8 mouse cellular contexts compared by ENCODE assay signal in the genomic region with DNA sequence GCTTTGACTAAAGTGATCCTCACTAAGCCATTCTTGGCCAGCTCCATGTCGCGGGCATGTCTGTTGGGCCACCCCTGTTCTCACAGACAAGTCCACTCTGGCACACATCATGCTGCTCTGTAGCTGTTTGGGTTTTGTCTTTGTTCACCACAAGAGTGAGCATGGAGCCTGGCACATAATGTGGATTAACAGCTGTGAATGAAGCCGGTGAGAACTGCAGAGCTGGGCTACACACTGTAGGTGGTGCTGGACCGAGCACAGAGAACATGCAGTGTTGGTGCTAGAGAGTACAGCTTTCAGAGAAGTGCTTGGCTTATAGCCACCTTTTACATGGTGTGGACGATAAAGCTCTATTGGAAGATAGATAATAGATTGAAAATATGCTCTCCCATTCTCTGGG.
A peak's percentile ranks its signal among the peaks of the same experiment; 100 is the strongest.
DNase-seq lines count a peak whose midpoint lies in the region; ATAC-seq lines count a peak whose summit lies in the region.

No protein-coding gene starts in this region.

- WGBS in kidney, embryonic 14.5 days: 63% methylated on average over 5 of the region's 5 CpGs
- WGBS in forebrain, embryonic 12.5 days: 48% methylated on average over 5 of the region's 5 CpGs
- WGBS in midbrain, embryonic 14.5 days: 35% methylated on average over 5 of the region's 5 CpGs

- no peak overlapping the region for H3K4me3 ChIP-seq in kidney, embryonic 14.5 days (ENCODE audit: low read length)
- no peak overlapping the region for H3K4me3 ChIP-seq in forebrain, embryonic 12.5 days (replicated peaks)
- no peak overlapping the region for H3K4me3 ChIP-seq in midbrain, embryonic 14.5 days (replicated peaks; ENCODE audit: low read depth, low read length)

- H3K9ac ChIP-seq in kidney, embryonic 14.5 days (ENCODE audit: low read depth, low read length): no peak overlapping the region
- H3K9ac ChIP-seq in forebrain, embryonic 12.5 days: no peak overlapping the region
- H3K9ac ChIP-seq in midbrain, embryonic 14.5 days (replicated peaks; ENCODE audit: low read length): no peak overlapping the region

- no peak overlapping the region for H3K27ac ChIP-seq in kidney, embryonic 14.5 days (ENCODE audit: low read depth, low read length)
- H3K27ac ChIP-seq in forebrain, embryonic 12.5 days: no peak overlapping the region
- H3K27ac ChIP-seq in midbrain, embryonic 14.5 days (replicated peaks; ENCODE audit: low read depth, low read length): no peak overlapping the region

- peak; percentile 67; the same call in 1 of the 2 replicates for ATAC-seq in kidney, embryonic 14.5 days (ENCODE audit: low FRiP score, low TSS enrichment)
- ATAC-seq in forebrain, embryonic 12.5 days (ENCODE audit: low FRiP score): peak; percentile 72
- peak; percentile 70 for ATAC-seq in midbrain, embryonic 14.5 days (ENCODE audit: low FRiP score, low TSS enrichment)

- 0 out of 2 replicates have a peak, but pooled peaks cover 3% of the 10 kb centered on the region for H3K27me3 ChIP-seq in kidney, embryonic 14.5 days (ENCODE audit: control insufficient read depth, insufficient read depth, low read length)
- peaks cover 41% of the 10 kb centered on the region for H3K27me3 ChIP-seq in forebrain, embryonic 12.5 days
- 0 out of 2 replicates have a peak, but pooled peaks cover 3% of the 10 kb centered on the region for H3K27me3 ChIP-seq in midbrain, embryonic 14.5 days (ENCODE audit: control insufficient read depth, insufficient read depth, low read length)

- H3K36me3 ChIP-seq in kidney, embryonic 14.5 days (ENCODE audit: control insufficient read depth, insufficient read depth, low read length): no peaks in the 10 kb centered on the region
- no peaks in the 10 kb centered on the region for H3K36me3 ChIP-seq in forebrain, embryonic 12.5 days (replicated peaks)
- no peaks in the 10 kb centered on the region for H3K36me3 ChIP-seq in midbrain, embryonic 14.5 days (ENCODE audit: control insufficient read depth, insufficient read depth, low read length)

- H3K4me2 ChIP-seq in kidney, embryonic 14.5 days (replicated peaks; ENCODE audit: low read depth, low read length): no peak overlapping the region
- no peak overlapping the region for H3K4me2 ChIP-seq in forebrain, embryonic 12.5 days
- no peak overlapping the region for H3K4me2 ChIP-seq in midbrain, embryonic 14.5 days (ENCODE audit: low read length)

- no peaks in the 10 kb centered on the region for H3K9me3 ChIP-seq in kidney, embryonic 14.5 days (ENCODE audit: control insufficient read depth, low read length)
- H3K9me3 ChIP-seq in forebrain, embryonic 12.5 days: no peaks in the 10 kb centered on the region
- no peaks in the 10 kb centered on the region for H3K9me3 ChIP-seq in midbrain, embryonic 14.5 days (ENCODE audit: control insufficient read depth, low read length)

- DNase-seq in kidney, postnatal 25 days: no peak
- peak; percentile 5 for DNase-seq in T-cell, adult 2 months (ENCODE audit: low spot score)
- DNase-seq in left cerebral cortex, adult 11 months (ENCODE audit: low spot score): peak; percentile 65
- peak; percentile 86 for DNase-seq in midbrain, embryonic 14.5 days
- DNase-seq in thymus, postnatal 10 days (ENCODE audit: low spot score in 2 of 2): peak; percentile 7 to 26
- DNase-seq in urinary bladder, postnatal 25 days (ENCODE audit: low spot score): no peak

- H3K4me1 ChIP-seq in kidney, embryonic 14.5 days (ENCODE audit: control insufficient read depth, insufficient read depth, low read length): no peaks in the 10 kb centered on the region
- H3K4me1 ChIP-seq in forebrain, embryonic 12.5 days: peaks cover 9% of the 10 kb centered on the region
- peaks cover 9% of the 10 kb centered on the region for H3K4me1 ChIP-seq in midbrain, embryonic 14.5 days (ENCODE audit: control insufficient read depth, insufficient read depth, low read length)

Comparison
In these comparisons a context has a peak if more than half of its experiments do, and no peak if none do; other contexts are left out.
1. DNase-seq: peak in T-cell, adult 2 months (single experiment), left cerebral cortex, adult 11 months (single experiment), midbrain, embryonic 14.5 days (single experiment) and thymus, postnatal 10 days (2 of 2); none in kidney, postnatal 25 days (0 of 2) and urinary bladder, postnatal 25 days (single experiment).
2. Peak in every context shown above with its lines, with median percentiles within 50 percentile points of each other: ATAC-seq.